Mouse (Mus musculus) adrenal gland, postnatal 14 days (tissue): ENCODE measurements around the gene Casc3. TPM values are rescaled to one million over a fixed set of nuclear protein-coding genes. Genes with fewer than 3 reads are reported as not detected.

Experiments
- DNase-seq: peaks from one replicate; pipeline ENCODE4 v3.0.0; 2021; ENCODE audit warnings: mixed read lengths
- total RNA-seq: library from RNA; stranded (reverse); gene quantifications from 2 replicates; pipeline ENCODE4 v1.2.3, GENCODE M21; 2021

The Casc3 gene
- total RNA-seq, 1 experiment from 2014 or later: 37.8 TPM

GRCm38 (mm10) chr11:98869906-98870305, 65.2 kb downstream of the Casc3 start:
- DNase-seq: peak; percentile 51

DNA sequence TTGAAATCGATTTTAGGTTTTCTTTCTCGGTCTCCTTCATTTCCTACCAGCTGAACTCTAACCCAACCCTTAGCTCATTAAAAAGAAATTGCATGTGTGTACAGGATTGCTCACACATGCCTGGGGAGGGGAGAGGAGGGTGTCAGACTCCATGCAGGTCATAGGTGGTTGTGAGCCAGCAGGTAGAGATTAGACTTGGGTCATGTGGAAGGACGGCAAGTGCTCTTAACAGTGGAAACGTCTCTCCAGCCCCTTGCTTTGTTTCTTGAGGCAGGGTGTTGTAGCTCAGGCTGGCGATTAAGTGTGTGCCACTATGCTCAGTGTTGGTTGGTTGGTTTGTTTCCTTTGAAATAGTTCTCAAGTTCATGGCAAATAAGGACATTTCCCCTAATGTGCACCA, 66.1 kb downstream of the Casc3 start:
- DNase-seq: no peak

- no peak for DNase-seq
Observed at GRCm38 (mm10) chr11:98871416-98871815, 66.7 kb downstream of the Casc3 start.

DNA sequence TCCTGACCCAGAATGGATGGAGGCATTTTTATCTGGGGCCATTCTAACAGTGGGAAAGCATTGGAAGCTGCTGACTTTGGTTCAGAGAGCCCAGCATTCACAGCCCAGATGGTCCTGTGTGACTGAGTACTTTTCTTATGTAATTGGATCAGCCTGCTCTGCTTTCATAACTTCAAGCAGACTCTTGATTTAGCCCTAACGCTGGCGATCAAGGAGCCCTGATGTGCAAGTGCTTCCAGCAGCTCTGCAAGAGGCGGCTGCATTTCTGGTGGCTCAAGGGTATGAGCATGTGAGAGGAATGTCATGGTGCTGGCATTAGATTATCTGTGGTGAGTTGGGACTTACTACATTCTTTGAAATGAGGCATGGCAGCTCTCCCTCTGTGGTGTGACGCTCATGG, 67.3 kb downstream of the Casc3 start:
- DNase-seq: peak; percentile 40

GRCm38 (mm10) chr11:98873900-98874299, 69.2 kb downstream of the Casc3 start:
- DNase-seq: no peak

DNA sequence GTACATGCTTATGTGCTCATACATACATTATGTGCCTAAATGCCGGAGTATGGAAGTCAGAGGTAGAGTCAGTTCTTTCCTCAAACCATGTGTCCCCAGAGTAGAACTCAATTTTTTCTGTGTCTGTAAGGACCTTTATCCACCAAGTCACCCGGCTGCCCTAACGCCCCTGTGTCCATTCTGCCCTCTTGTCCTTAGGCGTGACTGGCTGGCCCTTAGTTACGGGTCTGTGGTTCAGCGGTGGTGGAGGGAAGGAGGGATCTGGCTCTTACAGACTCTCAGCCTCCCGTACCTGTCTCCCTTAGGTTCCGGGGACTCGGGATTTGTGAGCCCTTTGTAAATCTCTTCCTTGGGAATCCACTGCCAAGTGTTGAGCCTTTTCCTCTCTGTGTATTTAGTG, 72.3 kb downstream of the Casc3 start:
- no peak for DNase-seq

Other genes starting within 250 kb of the Casc3 start
- 141 and 150 TPM in 2 replicates for gene Ormdl3, start 217.5 kb upstream of the Casc3 start, total RNA-seq
- not detected in 2 replicates for gene Lrrc3c, start 206.6 kb upstream of the Casc3 start, total RNA-seq
- 15.0 and 17.2 TPM in 2 replicates for gene Gm12355, start 179.2 kb upstream of the Casc3 start, total RNA-seq
- 25.4 and 31.6 TPM in 2 replicates for gene Gsdma3, start 178.5 kb upstream of the Casc3 start, total RNA-seq
- gene Gsdma2, start 158.1 kb upstream of the Casc3 start, total RNA-seq: 1.0 and 2.0 TPM in 2 replicates
- gene Gsdma, start 140.6 kb upstream of the Casc3 start, total RNA-seq: 0.11 TPM in 1 of 2 replicates, not detected in the other
- 114 TPM in 2 replicates for gene Psmd3, start 122.4 kb upstream of the Casc3 start, total RNA-seq
- not detected in 2 replicates for gene Csf3, start 103.6 kb upstream of the Casc3 start, total RNA-seq
- gene Med24, start 75.5 kb upstream of the Casc3 start, total RNA-seq: 47.4 and 55.5 TPM in 2 replicates
- 106 and 124 TPM in 2 replicates for gene Thra, start 64.3 kb upstream of the Casc3 start, total RNA-seq
- gene Nr1d1, start 29.6 kb upstream of the Casc3 start, total RNA-seq: 32.9 and 51.0 TPM in 2 replicates
- 88.5 and 88.7 TPM in 2 replicates for gene Msl1, start 9.4 kb upstream of the Casc3 start, total RNA-seq
- gene Rapgefl1, start 31.9 kb downstream of the Casc3 start, total RNA-seq: 0.79 and 0.93 TPM in 2 replicates
- 16.6 and 21.3 TPM in 2 replicates for gene Wipf2, start 58.7 kb downstream of the Casc3 start, total RNA-seq
- gene Cdc6, start 102.9 kb downstream of the Casc3 start, total RNA-seq: 3.5 and 5.8 TPM in 2 replicates
- gene Rara, start 122.9 kb downstream of the Casc3 start, total RNA-seq: 24.5 and 29.3 TPM in 2 replicates
- gene Gjd3, start 178.1 kb downstream of the Casc3 start, total RNA-seq: not detected in 2 replicates
- 52.0 and 70.5 TPM in 2 replicates for gene Top2a, start 219.3 kb downstream of the Casc3 start, total RNA-seq
- 112 and 219 TPM in 2 replicates for gene Igfbp4, start 236.3 kb downstream of the Casc3 start, total RNA-seq